Mouse (Mus musculus) limb, embryonic 14.5 days (tissue): ENCODE measurements around the gene Tenm2. TPM values are rescaled to one million over a fixed set of nuclear protein-coding genes. Genes with fewer than 3 reads are reported as not detected.

Source experiments
- ATAC-seq: fragments of 200-750 bp; cut with Nextera tagmentation; 2 replicates; pipeline ENCODE4 v1.8.0; 2017; ENCODE audit warnings: low read depth, moderate number of reproducible peaks, moderate TSS enrichment; ENCODE audit not compliant: low FRiP score
- DNase-seq: peaks from one replicate; pipeline ENCODE4 v3.0.0-alpha.2; 2015; ENCODE audit warnings: low spot score
- H3K27ac ChIP-seq: fragments of 300-500 bp; sonication (generic); replicated peaks from 2 replicates; pipeline ENCODE4 v1.5.1; 2014; ENCODE audit warnings: low read depth, mild to moderate bottlenecking, low read length, moderate library complexity, mixed read lengths
- H3K27me3 ChIP-seq: fragments of 300-500 bp; sonication (generic); 2 replicates; pipeline ENCODE4 v1.6.1; 2014; ENCODE audit warnings: low read length, mixed read lengths; ENCODE audit not compliant: control insufficient read depth, insufficient read depth
- H3K36me3 ChIP-seq: fragments of 300-500 bp; sonication (generic); 2 replicates; pipeline ENCODE4 v1.6.1; 2014; ENCODE audit warnings: mild to moderate bottlenecking, low read length, moderate library complexity, mixed read lengths; ENCODE audit not compliant: control insufficient read depth, insufficient read depth
- H3K4me1 ChIP-seq: fragments of 300-500 bp; sonication (generic); 2 replicates; pipeline ENCODE4 v1.6.1; 2014; ENCODE audit warnings: antibody characterized with exemption, low read length, mixed read lengths; ENCODE audit not compliant: control insufficient read depth, insufficient read depth
- H3K4me2 ChIP-seq: fragments of 300-500 bp; sonication (generic); replicated peaks from 2 replicates; pipeline ENCODE4 v1.6.1; 2014; ENCODE audit warnings: low read depth, mild to moderate bottlenecking, low read length, moderate library complexity; ENCODE audit not compliant: severe bottlenecking
- H3K4me3 ChIP-seq: fragments of 300-500 bp; sonication (generic); replicated peaks from 2 replicates; pipeline ENCODE4 v1.5.1; 2014; ENCODE audit warnings: low read length
- H3K9ac ChIP-seq: fragments of 300-500 bp; sonication (generic); 2 replicates; pipeline ENCODE4 v1.6.1; 2014; ENCODE audit warnings: mild to moderate bottlenecking, low read depth, low read length, moderate library complexity; ENCODE audit not compliant: severe bottlenecking
- H3K9me3 ChIP-seq: fragments of 300-500 bp; sonication (generic); 2 replicates; pipeline ENCODE4 v1.6.1; 2016; ENCODE audit warnings: low read length; ENCODE audit not compliant: control insufficient read depth
- POLR2A ChIP-seq: fragments of 200-500 bp; IDR thresholded peaks from 2 replicates; pipeline ENCODE4 v1.8.0; 2012; ENCODE audit warnings: inconsistent platforms, mild to moderate bottlenecking, moderate library complexity, borderline replicate concordance; ENCODE audit not compliant: insufficient read depth, insufficient read length; ENCODE audit errors: extremely low read depth
- WGBS: fragments of 180-500 bp; shearing (Covaris S2); extraction: QIAGEN DNeasy Blood & Tissue Kit; methylation state at CpG from one replicate; pipeline ENCODE4 v1.1.7; 2014; 5-methylcytosine and 5-hydroxymethylcytosine counted together
- polyA plus RNA-seq, 2 experiments: library from polyadenylated mRNA; depleted of rRNA in 1 of 2; stranded (reverse) in 1 of 2; unstranded in 1 of 2; fragments of >200 nt; fragmentation: Nextera tagmentation in 1 of 2; extraction: Ambion mirVana in 1 of 2; gene quantifications; 2 replicates each; pipeline versions ENCODE4 v1.2.1 to v1.2.3; 2012 to 2014

Tenm2 gene
- polyA plus RNA-seq, 2 experiments = 3.7 to 5.6 TPM

GRCm38 (mm10) chr11:36081399-36082053 lies 1154.2 kb downstream of the Tenm2 start:
- WGBS = 41% methylated on average over 10 of the region's 10 CpGs
- H3K36me3 ChIP-seq = no peaks in the 10 kb centered on the region
- no peak for TF ChIP-seq POLR2A
- H3K4me2 ChIP-seq = no peak overlapping the region
- H3K9ac ChIP-seq = no peak overlapping the region
- H3K9me3 ChIP-seq = no peaks in the 10 kb centered on the region
- H3K4me3 ChIP-seq = no peak overlapping the region
- DNase-seq (no peak), ATAC-seq (no peak)
- no peaks in the 10 kb centered on the region for H3K27me3 ChIP-seq
- 0 out of 2 replicates have a peak, but pooled peaks cover 6% of the 10 kb centered on the region for H3K4me1 ChIP-seq
- no peak overlapping the region for H3K27ac ChIP-seq

GRCm38 (mm10) chr11:36080766-36081165 lies 1155.0 kb downstream of the Tenm2 start:
- WGBS = 63% methylated on average over 11 of the region's 11 CpGs
- no peak overlapping the region for H3K4me3 ChIP-seq
- TF ChIP-seq POLR2A = no peak

GRCm38 (mm10) chr11:36078391-36078790 lies 1157.4 kb downstream of the Tenm2 start:
- 81% methylated on average over 7 of the region's 7 CpGs for WGBS
- Histone ChIP-seq H3K27me3 (no peaks in the 10 kb centered on the region), H3K36me3 (no peaks in the 10 kb centered on the region), H3K4me2 (no peak overlapping the region), H3K4me3 (no peak overlapping the region), H3K9ac (no peak overlapping the region), H3K27ac (no peak overlapping the region), H3K9me3 (no peaks in the 10 kb centered on the region), H3K4me1 (0 out of 2 replicates have a peak, but pooled peaks cover 6% of the 10 kb centered on the region)
- ATAC-seq = no peak
- no peak for DNase-seq
- TF ChIP-seq POLR2A = no peak

More at GRCm38 (mm10) chr11:36080766-36081165, 1155.0 kb downstream of the Tenm2 start:
- Histone ChIP-seq H3K9ac (no peak overlapping the region), H3K27ac (no peak overlapping the region), H3K27me3 (no peaks in the 10 kb centered on the region), H3K4me2 (no peak overlapping the region), H3K36me3 (no peaks in the 10 kb centered on the region), H3K9me3 (no peaks in the 10 kb centered on the region), H3K4me1 (0 out of 2 replicates have a peak, but pooled peaks cover 6% of the 10 kb centered on the region)
- DNase-seq (no peak), ATAC-seq (no peak)

- H3K4me1 ChIP-seq = no peaks in the 10 kb centered on the region
- no peak overlapping the region for H3K9ac ChIP-seq
- WGBS = 68% methylated on average over 8 of the region's 8 CpGs
- no peak for DNase-seq
- TF ChIP-seq POLR2A = no peak
- H3K36me3 ChIP-seq = no peaks in the 10 kb centered on the region
- no peak overlapping the region for H3K27ac ChIP-seq
- ATAC-seq = no peak
- no peak overlapping the region for H3K4me2 ChIP-seq
- H3K9me3 ChIP-seq = no peaks in the 10 kb centered on the region
- no peak overlapping the region for H3K4me3 ChIP-seq
- H3K27me3 ChIP-seq = no peaks in the 10 kb centered on the region
Measured at GRCm38 (mm10) chr11:36074015-36074567, 1161.7 kb downstream of the Tenm2 start.

- H3K27ac ChIP-seq = no peak overlapping the region
- no peak overlapping the region for H3K4me3 ChIP-seq
- WGBS = 69% methylated on average over 8 of the region's 8 CpGs
- DNase-seq (no peak), ATAC-seq (no peak)
- H3K27me3 ChIP-seq = no peaks in the 10 kb centered on the region
- H3K9ac ChIP-seq = no peak overlapping the region
- H3K4me2 ChIP-seq = no peak overlapping the region
- no peak for TF ChIP-seq POLR2A
- no peaks in the 10 kb centered on the region for H3K4me1 ChIP-seq
- no peaks in the 10 kb centered on the region for H3K9me3 ChIP-seq
- no peaks in the 10 kb centered on the region for H3K36me3 ChIP-seq
Measured at GRCm38 (mm10) chr11:36073074-36073818, 1162.5 kb downstream of the Tenm2 start.
